Mouse (Mus musculus) G1E (cell line): ENCODE results near the gene Rpn2. TPM values are rescaled to one million over a fixed set of nuclear protein-coding genes. Genes with fewer than 3 reads are reported as not detected.

ENCODE experiments used
- ATAC-seq: 2 replicates; pipeline ENCODE4 v1.8.0; 2016; ENCODE audit warnings: mild to moderate bottlenecking; ENCODE audit not compliant: insufficient number of reproducible peaks, poor library complexity, low FRiP score, severe bottlenecking; ENCODE audit errors: extremely low read depth
- DNase-seq: peaks from one replicate; pipeline ENCODE4 v3.0.0; 2012; ENCODE audit warnings: low spot score
- H3K27me3 ChIP-seq: 2 replicates; pipeline ENCODE4 v1.6.1; 2012; ENCODE audit warnings: mild to moderate bottlenecking, low read length, inconsistent platforms; ENCODE audit not compliant: insufficient read depth
- H3K36me3 ChIP-seq: replicated peaks from 2 replicates; pipeline ENCODE3; 2012; ENCODE audit warnings: mild to moderate bottlenecking, inconsistent platforms
- H3K4me1 ChIP-seq: 2 replicates; pipeline ENCODE4 v1.6.1; 2012; ENCODE audit warnings: low read depth, low read length, inconsistent platforms, mixed read lengths; ENCODE audit not compliant: insufficient read depth
- H3K4me3 ChIP-seq: 2 replicates; pipeline ENCODE4 v1.5.1; 2012; ENCODE audit warnings: low read depth, mild to moderate bottlenecking, inconsistent platforms, low read length, moderate library complexity, mixed read lengths
- H3K9me3 ChIP-seq: replicated peaks from 2 replicates; pipeline ENCODE4 v1.6.1; 2012; ENCODE audit warnings: inconsistent platforms
- CTCF ChIP-seq: IDR thresholded peaks from 2 replicates; pipeline ENCODE4 v1.5.1; 2012; ENCODE audit warnings: low read depth, low read length, inconsistent platforms, mixed read lengths
- GATA1 ChIP-seq: IDR thresholded peaks from 2 replicates; pipeline ENCODE4 v1.6.1; 2012; ENCODE audit warnings: borderline replicate concordance, low read length, inconsistent platforms, mixed read lengths
- GATA2 ChIP-seq: IDR thresholded peaks from 2 replicates; pipeline ENCODE4 v1.6.1; 2012; ENCODE audit warnings: low read depth, low read length, inconsistent platforms, borderline replicate concordance
- POLR2AphosphoS5 ChIP-seq: IDR thresholded peaks from 2 replicates; pipeline ENCODE4 v1.6.1; 2012; ENCODE audit warnings: low read depth, low read length, inconsistent platforms; ENCODE audit not compliant: insufficient replicate concordance
- TAL1 ChIP-seq: conservative IDR thresholded peaks from 2 replicates; pipeline ENCODE4 v1.6.1; 2012; ENCODE audit warnings: low read depth, low read length, inconsistent platforms, mixed read lengths
- polyA plus RNA-seq: library from polyadenylated mRNA; stranded (reverse); fragments of >175 nt; gene quantifications from 2 replicates; pipeline ENCODE4 v1.2.3, GENCODE M21; 2012
- total RNA-seq, 2 experiments: library from RNA; stranded (forward) in 1 of 2; stranded (reverse) in 1 of 2; fragments of 200-1000 nt in 1 of 2; fragments of >200 nt in 1 of 2; fragmentation: Nextera tagmentation in 1 of 2; gene quantifications; 2 replicates each; pipeline ENCODE4 v1.2.3; 2014 to 2017

Gene Rpn2
- total RNA-seq (2014; fragmentation: Nextera tagmentation) (197 and 213 TPM in 2 replicates), total RNA-seq (2017) (156 and 189 TPM in 2 replicates), polyA plus RNA-seq (99.6 and 110 TPM in 2 replicates)

- peaks cover 38% of the 10 kb centered on the region for H3K36me3 ChIP-seq
- H3K9me3 ChIP-seq, result no peaks in the 10 kb centered on the region
- TF ChIP-seq TAL1 (no peak), POLR2AphosphoS5 (peak; percentile 53; the same call in 1 of the 2 replicates), GATA1 (no peak)
- peaks cover 49% of the 10 kb centered on the region for H3K4me1 ChIP-seq
- no peaks in the 10 kb centered on the region for H3K27me3 ChIP-seq
- peak; percentile 99 for DNase-seq
- peak within 1 kb of the TSS; percentile 94 for H3K4me3 ChIP-seq
- peak; percentile 98 for ATAC-seq
These were observed at the start of gene Rpn2 for GRCm38 (mm10) chr2:157278717-157279415. Gene Rpn2 (plus strand): TSS chr2:157279017.

GRCm38 (mm10) chr2:157235946-157236345, 42.9 kb upstream of the Rpn2 start:
- no peaks in the 10 kb centered on the region for H3K9me3 ChIP-seq
- no peak for TF ChIP-seq GATA1
- no peak for TF ChIP-seq POLR2AphosphoS5
- no peak for ATAC-seq
- peaks cover 28% of the 10 kb centered on the region for H3K27me3 ChIP-seq
- H3K4me3 ChIP-seq, result no peak overlapping the region
- DNase-seq, result no peak
- H3K36me3 ChIP-seq, result no peaks in the 10 kb centered on the region
- H3K4me1 ChIP-seq, result no peaks in the 10 kb centered on the region

GRCm38 (mm10) chr2:157245001-157245400, 33.8 kb upstream of the Rpn2 start:
- DNase-seq (no peak), ATAC-seq (no peak)

GRCm38 (mm10) chr2:157245603-157246002, 33.2 kb upstream of the Rpn2 start:
- TF ChIP-seq TAL1 (no peak), CTCF (no peak), GATA1 (no peak), POLR2AphosphoS5 (no peak), GATA2 (no peak)
- Histone ChIP-seq H3K36me3 (no peaks in the 10 kb centered on the region), H3K9me3 (0 out of 2 replicates have a peak, but pooled peaks cover 2% of the 10 kb centered on the region), H3K27me3 (peaks cover 26% of the 10 kb centered on the region), H3K4me1 (peaks cover 7% of the 10 kb centered on the region), H3K4me3 (no peak overlapping the region)
- DNase-seq (no peak), ATAC-seq (no peak)

More at GRCm38 (mm10) chr2:157245001-157245400, 33.8 kb upstream of the Rpn2 start:
- Histone ChIP-seq H3K4me1 (peaks cover 7% of the 10 kb centered on the region), H3K4me3 (no peak overlapping the region), H3K9me3 (0 out of 2 replicates have a peak, but pooled peaks cover 2% of the 10 kb centered on the region), H3K36me3 (no peaks in the 10 kb centered on the region), H3K27me3 (peaks cover 25% of the 10 kb centered on the region)
- TF ChIP-seq GATA2, result no peak
- TF ChIP-seq TAL1, result no peak
- no peak for TF ChIP-seq POLR2AphosphoS5
- TF ChIP-seq CTCF, result no peak
- TF ChIP-seq GATA1, result no peak

- Histone ChIP-seq H3K4me1 (peaks cover 7% of the 10 kb centered on the region), H3K27me3 (peaks cover 26% of the 10 kb centered on the region), H3K36me3 (no peaks in the 10 kb centered on the region), H3K4me3 (no peak overlapping the region), H3K9me3 (no peaks in the 10 kb centered on the region)
- no peak for TF ChIP-seq POLR2AphosphoS5
- no peak for TF ChIP-seq CTCF
- TF ChIP-seq GATA1, result no peak
- TF ChIP-seq TAL1, result no peak
- no peak for TF ChIP-seq GATA2
- no peak for DNase-seq
- ATAC-seq, result no peak
These were observed 30.7 kb upstream of the Rpn2 start for GRCm38 (mm10) chr2:157248111-157248510.

- Histone ChIP-seq H3K36me3 (no peaks in the 10 kb centered on the region), H3K27me3 (peaks cover 39% of the 10 kb centered on the region), H3K4me3 (no peak overlapping the region), H3K9me3 (no peaks in the 10 kb centered on the region), H3K4me1 (no peaks in the 10 kb centered on the region; the same call in 1 of the 2 replicates)
- DNase-seq (peak; percentile 61), ATAC-seq (no peak)
- TF ChIP-seq CTCF (peak; percentile 64; the same call in 1 of the 2 replicates), GATA1 (no peak), GATA2 (no peak)
These were observed 19.1 kb upstream of the Rpn2 start for GRCm38 (mm10) chr2:157259720-157260119.

- ATAC-seq (no peak), DNase-seq (no peak)
- H3K4me3 ChIP-seq, result no peak overlapping the region
- TF ChIP-seq POLR2AphosphoS5 (no peak), CTCF (no peak), GATA2 (no peak), GATA1 (no peak), TAL1 (no peak)
- H3K36me3 ChIP-seq, result no peaks in the 10 kb centered on the region
- no peaks in the 10 kb centered on the region for H3K9me3 ChIP-seq
- H3K27me3 ChIP-seq, result peaks cover 27% of the 10 kb centered on the region
- H3K4me1 ChIP-seq, result no peaks in the 10 kb centered on the region; the same call in 1 of the 2 replicates
These were observed 16.9 kb upstream of the Rpn2 start for GRCm38 (mm10) chr2:157261930-157262329.
